Mouse (Mus musculus) adrenal gland, postnatal 10 days (tissue): ENCODE measurements around the gene Elane. TPM values are rescaled to one million over a fixed set of nuclear protein-coding genes. Genes with fewer than 3 reads are reported as not detected.

Experiments used
- DNase-seq: peaks from one replicate; pipeline ENCODE4 v3.0.0; 2021; ENCODE audit warnings: mixed read lengths
- microRNA-seq: library from miRNA; unstranded; fragments of <30 nt; microRNA quantifications from one replicate; pipeline ENCODE4 v1.2.0, GENCODE M21; 2021
- total RNA-seq, 2 experiments: library from RNA; stranded (reverse); gene quantifications; 2 replicates each; pipeline ENCODE4 v1.2.3; 2021

The Elane gene
- total RNA-seq, 2 experiments from 2014 or later, result 2.1 to 2.3 TPM

GRCm38 (mm10) chr10:79929967-79930825 lies 44.1 kb downstream of the Elane start:
- DNase-seq, result peak; percentile 36

DNA sequence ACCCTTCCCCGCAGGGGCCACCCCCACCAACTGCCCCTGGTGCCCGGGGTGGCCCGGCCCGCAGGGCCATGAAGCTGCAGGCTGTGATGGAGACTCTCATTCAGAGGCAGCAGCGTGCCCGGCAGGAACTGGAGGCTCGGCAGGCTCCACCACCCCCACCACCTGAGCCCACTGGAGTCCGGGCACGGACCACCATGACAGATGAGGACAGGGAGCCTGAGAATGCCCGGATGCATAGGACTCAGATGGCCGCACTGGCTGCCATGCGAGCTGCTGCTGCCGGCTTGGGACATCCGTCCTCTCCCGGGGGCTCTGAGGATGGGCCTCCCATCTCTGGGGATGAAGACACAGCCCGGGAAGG lies 44.8 kb downstream of the Elane start:
- no peak for DNase-seq

GRCm38 (mm10) chr10:79931797-79932196 lies 45.8 kb downstream of the Elane start:
- DNase-seq, result no peak

DNA sequence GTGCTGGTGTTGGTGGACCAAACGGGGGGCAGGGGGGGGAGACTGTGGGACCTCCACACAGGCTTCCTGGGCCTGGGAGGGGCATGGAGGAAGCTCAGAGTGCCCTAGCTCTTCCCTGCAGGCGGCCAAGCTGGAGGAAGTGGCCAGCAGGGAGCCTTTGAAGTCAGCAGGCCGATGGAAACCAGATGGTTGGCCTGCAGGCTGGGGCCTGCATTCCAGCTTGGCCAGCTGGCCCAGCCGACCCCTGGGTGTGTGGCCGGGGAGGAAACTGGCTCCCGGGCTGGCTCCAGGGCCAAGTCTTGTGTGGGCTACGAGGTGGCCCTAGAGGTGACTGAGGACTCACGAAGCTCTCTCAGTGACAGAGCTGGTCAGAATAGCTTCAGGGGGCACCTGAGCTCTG lies 46.7 kb downstream of the Elane start:
- DNase-seq, result peak; percentile 63

DNA sequence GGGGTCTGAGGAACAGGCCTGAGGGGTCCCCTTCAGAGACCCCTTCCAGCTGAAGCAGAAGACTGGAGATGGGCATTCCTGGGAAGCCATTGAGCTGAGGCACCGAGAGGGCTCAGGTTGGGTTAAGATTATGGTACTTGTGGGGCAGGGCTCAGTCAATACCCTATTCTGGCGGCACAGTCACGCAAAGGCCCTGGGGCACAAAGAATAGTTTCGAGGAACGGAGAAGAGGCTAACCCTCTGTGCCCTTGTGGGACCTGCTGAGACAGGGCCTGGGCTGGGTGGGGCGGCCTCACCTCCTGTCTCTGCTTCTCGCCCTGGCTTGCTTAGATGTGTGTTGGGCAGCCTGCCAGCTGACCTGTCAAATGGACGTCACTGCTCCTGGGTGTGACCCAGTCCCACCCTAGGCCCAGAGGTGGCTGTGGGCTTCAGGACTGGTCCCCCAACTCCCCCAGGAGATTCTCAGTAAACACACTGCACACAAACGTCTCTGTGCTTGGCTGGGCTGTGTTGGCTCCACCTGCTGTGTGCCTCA lies 47.2 kb downstream of the Elane start:
- peak; percentile 50 for DNase-seq

GRCm38 (mm10) chr10:79933861-79934260 lies 47.8 kb downstream of the Elane start:
- DNase-seq, result no peak

GRCm38 (mm10) chr10:79934272-79934721 lies 48.2 kb downstream of the Elane start:
- DNase-seq, result peak; percentile 87

GRCm38 (mm10) chr10:79934794-79935569 lies 48.9 kb downstream of the Elane start:
- no peak for DNase-seq

DNA sequence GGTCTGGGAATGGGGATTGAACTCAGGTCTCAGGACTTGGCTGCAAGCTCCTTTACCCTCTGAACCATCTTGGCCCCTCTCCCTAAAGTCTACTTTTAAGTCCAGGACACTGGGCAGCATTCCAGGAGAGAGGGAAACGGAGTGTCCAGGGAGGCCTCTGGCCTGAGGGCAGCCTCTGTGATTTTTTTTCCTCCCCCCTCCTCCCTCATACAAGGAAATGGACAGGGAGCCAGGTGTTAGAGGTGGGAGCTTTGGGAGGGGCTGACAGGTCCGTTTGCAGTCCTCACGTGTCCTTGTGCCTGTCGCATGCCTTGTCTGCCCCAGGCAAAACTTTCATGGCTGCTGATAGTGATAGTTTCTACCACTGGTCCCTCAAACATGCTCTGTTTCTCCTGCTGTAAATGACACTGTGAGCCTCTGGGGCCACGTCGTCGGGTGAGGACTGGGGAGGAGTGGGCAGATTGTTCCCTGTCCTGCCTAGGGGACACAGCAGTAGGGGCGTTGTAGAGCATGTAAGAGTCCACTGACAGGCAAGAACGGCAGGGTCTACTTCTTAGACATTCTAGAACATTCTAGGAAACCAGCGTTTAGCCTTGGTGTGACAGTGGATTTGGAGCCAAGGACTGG lies 50.4 kb downstream of the Elane start:
- DNase-seq, result peak; percentile 41

- peak; percentile 94 for DNase-seq
These were observed 50.9 kb downstream of the Elane start for GRCm38 (mm10) chr10:79936911-79937441.

Small RNA genes lying within 50 kb of the gene (microRNA-seq; reads per million reads assigned to microRNA genes)
- not detected for gene Mir6910

Other genes starting within 250 kb of the Elane start
- gene Shc2, start 248.3 kb upstream of the Elane start, total RNA-seq, result 1 to 10 TPM; 5.6 to 8.4 TPM
- gene Odf3l2, start 240.5 kb upstream of the Elane start, total RNA-seq, result not detected
- gene Madcam1, start 221.7 kb upstream of the Elane start, total RNA-seq, result 1 to 10 TPM; 3.1 to 4.0 TPM
- gene Tpgs1, start 216.9 kb upstream of the Elane start, total RNA-seq, result 10 to 100 TPM; 26.2 to 27.0 TPM
- gene Cdc34, start 204.1 kb upstream of the Elane start, total RNA-seq, result 10 to 100 TPM; 90.2 to 96.7 TPM
- gene Gzmm, start 197.2 kb upstream of the Elane start, total RNA-seq, result 1 to 10 TPM; 1.0 to 1.5 TPM
- 100 to 1,000 TPM; 662 to 732 TPM for gene Bsg, start 181.8 kb upstream of the Elane start, total RNA-seq
- gene Hcn2, start 169.6 kb upstream of the Elane start, total RNA-seq, result 1 to 10 TPM; 7.2 to 8.7 TPM
- gene Polrmt, start 139.7 kb upstream of the Elane start, total RNA-seq, result 10 to 100 TPM; 60.1 to 69.8 TPM
- not detected for gene Fgf22, start 131.2 kb upstream of the Elane start, total RNA-seq
- gene Rnf126, start 119.3 kb upstream of the Elane start, total RNA-seq, result 10 to 100 TPM; 50.8 to 55.1 TPM
- gene Fstl3, start 109.0 kb upstream of the Elane start, total RNA-seq, result 1 to 10 TPM; 5.5 to 5.7 TPM
- under 1 TPM; 0.09 to 0.21 TPM for gene Prss57, start 95.3 kb upstream of the Elane start, total RNA-seq
- gene Palm, start 92.7 kb upstream of the Elane start, total RNA-seq, result 10 to 100 TPM; 69.6 to 80.2 TPM
- under 1 TPM in 1 of 2 experiments, not detected in 1; 0.27 TPM for gene Misp, start 65.3 kb upstream of the Elane start, total RNA-seq
- 100 to 1,000 TPM; 267 to 270 TPM for gene Ptbp1, start 31.8 kb upstream of the Elane start, total RNA-seq
- gene Prtn3, start 11.8 kb upstream of the Elane start, total RNA-seq, result 1 to 10 TPM; 1.5 to 2.8 TPM
- gene Plppr3, start 11.6 kb upstream of the Elane start, total RNA-seq, result 1 to 10 TPM; 3.4 to 4.3 TPM
- gene Cfd, start 4.6 kb downstream of the Elane start, total RNA-seq, result 100 to 1,000 TPM; 316 to 348 TPM
- gene Med16, start 22.7 kb downstream of the Elane start, total RNA-seq, result 10 to 100 TPM; 48.1 to 50.8 TPM
- gene Gm26602, start 24.6 kb downstream of the Elane start, total RNA-seq, result not detected
- 1 to 10 TPM in 1 of 2 experiments, under 1 TPM in 1; 0.69 to 1.8 TPM for gene Kiss1r, start 30.7 kb downstream of the Elane start, total RNA-seq
- gene R3hdm4, start 35.0 kb downstream of the Elane start, total RNA-seq, result 10 to 100 TPM; 78.9 to 93.6 TPM
- gene Arid3a, start 40.8 kb downstream of the Elane start, total RNA-seq, result 1 to 10 TPM; 6.3 to 8.1 TPM
- 10 to 100 TPM; 32.4 to 34.9 TPM for gene Wdr18, start 73.9 kb downstream of the Elane start, total RNA-seq
- gene Grin3b, start 84.5 kb downstream of the Elane start, total RNA-seq, result under 1 TPM; 0.27 to 0.36 TPM
- gene Tmem259, start 98.1 kb downstream of the Elane start, total RNA-seq, result 100 to 1,000 TPM; 143 to 146 TPM
- gene Cnn2, start 102.3 kb downstream of the Elane start, total RNA-seq, result 10 to 100 TPM; 46.8 to 57.8 TPM
- gene Abca7, start 110.2 kb downstream of the Elane start, total RNA-seq, result 10 to 100 TPM; 16.0 to 19.8 TPM
- 10 to 100 TPM; 11.9 to 12.7 TPM for gene Arhgap45, start 130.4 kb downstream of the Elane start, total RNA-seq
- gene Polr2e, start 153.5 kb downstream of the Elane start, total RNA-seq, result 100 to 1,000 TPM in 1 of 2 experiments, 10 to 100 TPM in 1; 96.5 to 102 TPM
- gene Gpx4, start 160.9 kb downstream of the Elane start, total RNA-seq, result 1,000 to 10,000 TPM; 1,132 to 1,146 TPM
- 10 to 100 TPM; 37.5 to 55.7 TPM for gene Sbno2, start 219.3 kb downstream of the Elane start, total RNA-seq
- 100 to 1,000 TPM; 133 to 151 TPM for gene Stk11, start 229.6 kb downstream of the Elane start, total RNA-seq